Mouse (Mus musculus): ENCODE results near the gene Trim11.

Trim11 gene

DNA sequence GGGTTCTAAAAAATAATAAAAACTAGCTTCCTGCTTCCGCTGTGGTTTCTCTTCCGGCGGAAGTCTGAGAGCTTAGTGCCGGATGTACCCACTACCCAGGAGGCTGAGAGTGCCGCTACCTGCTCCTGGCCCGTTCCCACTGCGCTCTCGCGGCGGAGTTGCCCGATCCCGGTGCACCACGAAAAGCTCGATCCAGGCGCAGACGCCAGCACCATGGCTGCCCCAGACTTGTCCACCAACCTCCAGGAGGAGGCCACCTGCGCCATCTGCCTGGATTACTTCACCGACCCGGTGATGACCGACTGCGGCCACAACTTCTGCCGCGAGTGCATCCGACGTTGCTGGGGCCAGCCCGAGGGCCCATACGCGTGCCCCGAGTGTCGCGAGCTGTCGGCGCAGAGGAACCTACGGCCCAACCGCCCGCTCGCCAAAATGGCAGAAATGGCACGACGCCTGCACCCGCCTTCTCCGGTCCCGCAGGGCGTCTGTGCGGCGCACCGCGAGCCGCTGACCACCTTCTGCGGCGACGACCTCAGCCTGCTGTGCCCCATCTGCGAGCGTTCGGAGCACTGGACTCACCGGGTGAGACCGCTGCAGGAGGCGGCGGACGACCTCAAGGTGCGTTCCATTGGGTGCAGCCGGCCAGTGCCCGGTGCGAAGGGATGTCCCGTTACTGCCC is at the start of gene Trim11:
Trim11 (plus strand) TSS at position 67 of the 679 bp plus-strand sequence.
- CTCF ChIA-PET = interaction anchor here (0.7 to 1.1 kb wide), 2 partner anchors 17 to 24 kb away, joined by 3 read pairs; partner anchors contain the start of genes Hist3h2a and Trim17

DNA sequence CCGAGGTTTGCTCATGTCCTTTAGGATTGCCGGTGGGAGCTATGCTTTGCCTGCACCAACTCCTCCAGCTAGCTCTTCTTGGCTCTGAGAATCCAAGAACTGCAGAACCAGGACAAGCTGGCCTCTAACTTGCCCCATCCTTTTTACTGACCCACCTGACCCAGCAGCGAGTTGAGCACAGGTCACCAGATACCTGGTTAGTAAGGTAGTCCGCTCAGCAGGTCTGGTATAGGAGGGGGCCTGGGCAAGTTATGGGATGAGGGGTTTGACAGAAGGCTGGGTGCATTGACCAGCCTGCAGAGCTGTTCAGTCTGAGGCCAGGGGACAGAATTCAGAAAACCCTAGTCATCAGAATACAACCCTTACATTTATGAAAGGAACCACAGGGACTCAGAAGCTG is 48.8 kb upstream of the Trim11 start:
- CTCF ChIA-PET = interaction anchor here (0.6 to 0.9 kb wide), 4 partner anchors 19 to 233 kb away, joined by 3 read pairs; partner anchors contain the start of genes Hist3h2a, Hist3h2ba and Trim17

DNA sequence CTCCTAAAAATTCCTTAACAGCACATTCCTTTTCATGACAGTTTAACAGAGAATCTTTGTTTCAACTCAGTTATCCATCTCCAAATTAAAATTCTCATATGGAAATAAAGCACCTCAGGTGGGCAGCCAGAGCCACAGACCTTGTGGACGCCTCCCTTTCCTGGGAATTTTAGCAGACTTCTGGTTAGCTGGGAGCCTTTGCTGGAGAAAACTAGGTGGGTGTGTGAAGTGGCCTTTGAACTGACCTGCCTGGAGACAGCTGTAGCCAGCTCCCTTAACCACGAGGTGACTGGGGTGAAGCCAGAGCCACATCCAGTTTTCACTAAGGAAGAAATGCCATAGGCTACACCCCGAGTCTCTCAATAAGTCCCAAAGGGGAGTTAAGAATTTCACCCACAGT is 48.3 kb upstream of the Trim11 start:
- CTCF ChIA-PET = interaction anchor here (0.6 kb wide), 1 partner anchor 19 kb away, joined by 3 read pairs; the partner anchor contains the start of gene Hist3h2ba

DNA sequence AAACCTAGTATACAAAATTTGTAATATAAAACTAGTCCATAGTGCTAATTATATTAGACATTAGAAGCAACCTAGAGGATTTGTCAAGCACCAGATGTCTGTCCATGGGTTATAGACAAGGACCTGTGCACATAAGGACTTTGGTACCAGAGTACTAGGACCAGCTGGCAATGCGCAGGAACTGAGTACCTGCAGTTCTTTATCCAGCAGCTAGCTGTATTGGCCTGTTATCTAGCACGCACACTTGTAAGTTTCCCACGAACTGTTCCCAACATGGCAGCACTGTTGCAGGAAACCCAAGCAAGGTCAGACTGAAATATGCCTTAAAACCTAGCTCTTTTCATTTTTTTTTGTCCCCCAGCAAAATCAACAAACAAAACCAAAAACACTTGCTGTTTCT is 47.6 kb upstream of the Trim11 start:
- CTCF ChIA-PET = no interaction called here

DNA sequence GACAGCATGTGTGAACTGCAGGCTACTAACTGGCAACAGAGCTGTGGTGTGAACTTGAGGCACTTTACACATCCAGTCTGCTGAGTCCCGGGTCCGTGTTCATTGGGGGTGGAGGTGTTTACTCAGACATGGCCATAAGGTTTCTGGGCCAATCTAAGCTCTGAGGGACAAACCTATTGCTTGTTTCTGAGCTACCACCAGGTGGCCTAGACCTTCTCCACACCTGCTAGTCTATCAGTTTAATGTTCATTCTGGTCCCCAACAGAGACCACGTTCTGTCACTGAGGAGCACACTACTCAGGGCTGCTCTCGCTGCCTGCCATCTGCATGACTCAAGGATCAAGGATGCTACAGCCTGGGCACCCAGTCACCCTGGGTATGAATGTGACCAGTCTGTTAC is 46.3 kb upstream of the Trim11 start:
- CTCF ChIA-PET = no interaction called here

DNA sequence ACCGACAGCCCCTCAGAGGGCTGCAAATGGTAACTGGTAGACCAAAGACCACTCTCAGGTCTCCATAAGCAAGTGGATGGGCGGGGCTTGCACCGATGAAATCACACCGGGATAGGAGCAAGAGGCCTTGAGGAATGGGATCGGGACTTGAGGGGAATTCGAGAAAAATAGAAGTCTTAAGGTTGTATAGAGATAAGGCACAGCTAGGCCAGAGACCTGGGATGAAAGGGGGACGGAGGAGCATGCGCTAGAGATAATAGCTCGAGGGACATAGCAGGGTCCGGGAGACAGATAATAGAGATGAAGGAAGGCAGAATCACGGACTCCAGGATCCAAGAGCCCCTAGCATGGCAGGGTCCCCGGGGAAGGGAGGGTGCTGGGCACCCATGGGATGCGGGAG is 40.0 kb upstream of the Trim11 start:
- CTCF ChIA-PET = no interaction called here

DNA sequence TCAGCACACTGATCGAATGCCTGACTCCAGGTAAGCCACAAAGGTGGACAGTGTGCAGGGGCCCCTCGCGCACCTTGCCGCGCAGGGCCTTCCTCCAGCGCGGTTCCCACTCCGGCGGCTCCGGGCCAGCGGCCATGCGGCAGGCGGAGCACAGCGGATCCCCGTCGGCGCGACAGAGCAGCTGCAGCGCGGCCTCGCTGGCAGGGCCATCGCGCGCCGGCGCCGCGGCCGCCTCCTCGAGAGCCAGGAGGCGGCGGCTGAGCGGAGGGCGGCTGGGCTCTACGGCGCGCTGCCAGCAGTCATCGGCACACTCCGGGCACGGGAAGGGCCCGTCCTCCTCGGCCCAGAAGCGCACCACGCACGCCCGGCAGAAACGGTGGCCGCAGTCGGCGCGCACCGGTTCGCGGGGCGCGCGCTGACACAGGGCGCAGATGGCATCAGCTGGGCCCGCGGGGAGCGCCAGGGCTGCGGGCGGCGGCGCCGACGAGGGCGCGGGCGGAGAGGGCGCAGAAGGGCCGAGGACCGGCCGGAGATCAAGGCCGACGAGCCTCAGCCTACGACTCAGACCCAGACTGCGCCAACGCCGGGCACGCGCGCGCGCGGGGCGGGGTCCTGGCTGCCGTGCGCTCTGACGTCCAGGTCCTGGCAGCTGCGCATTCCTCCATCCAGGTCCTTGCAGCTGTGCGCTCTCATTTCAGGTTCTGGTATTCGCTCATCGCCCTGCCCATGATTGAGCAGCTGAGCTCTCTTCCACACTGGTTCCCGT is 39.4 kb upstream of the Trim11 start, which contains the start of gene Rnf187:
Rnf187 (minus strand) TSS at position 595 of the 766 bp plus-strand sequence.
- CTCF ChIA-PET = interaction anchor here (0.5 to 1.1 kb wide), 3 partner anchors 10 to 22 kb away, joined by 3 read pairs; partner anchors contain the start of gene Hist3h2ba

DNA sequence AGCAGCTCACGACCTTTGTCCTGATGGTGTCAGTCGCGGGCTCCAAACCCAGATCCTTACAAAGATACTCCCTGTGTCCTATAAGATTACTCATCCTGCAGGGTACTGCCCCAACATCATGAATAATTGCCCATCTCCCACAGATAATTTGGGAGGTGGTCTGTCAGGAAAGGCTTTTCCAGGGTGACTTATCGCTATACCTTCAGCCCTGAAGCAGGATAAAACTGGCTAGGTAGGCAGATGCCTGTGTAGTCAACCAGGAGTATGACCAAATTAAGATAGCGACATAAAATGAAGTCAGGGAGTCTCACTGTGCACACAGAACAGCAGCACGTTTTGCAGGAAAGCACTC is 38.8 kb upstream of the Trim11 start:
- CTCF ChIA-PET = interaction anchor here (0.5 to 1.1 kb wide), 3 partner anchors 10 to 22 kb away, joined by 3 read pairs; partner anchors contain the start of gene Hist3h2ba

DNA sequence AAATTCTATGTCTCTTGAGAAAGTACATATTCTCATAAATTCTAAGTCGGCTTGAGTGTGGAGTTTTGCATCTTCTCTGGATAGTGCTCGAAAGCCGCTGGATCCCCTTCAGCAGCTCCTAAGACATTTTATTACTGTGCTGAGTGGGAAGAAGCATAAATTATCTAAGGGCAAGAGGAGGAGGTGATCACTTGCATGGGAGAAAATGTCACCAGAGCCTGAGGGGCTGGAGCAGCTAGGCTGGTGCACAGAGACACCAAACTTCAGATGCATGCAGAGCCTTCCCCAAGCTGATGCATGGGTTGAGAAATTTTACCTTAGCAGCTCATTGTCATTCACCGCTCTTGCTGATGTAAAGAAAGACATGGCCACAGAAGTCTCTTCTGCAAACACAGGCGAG is 33.8 kb upstream of the Trim11 start:
- CTCF ChIA-PET = no interaction called here

DNA sequence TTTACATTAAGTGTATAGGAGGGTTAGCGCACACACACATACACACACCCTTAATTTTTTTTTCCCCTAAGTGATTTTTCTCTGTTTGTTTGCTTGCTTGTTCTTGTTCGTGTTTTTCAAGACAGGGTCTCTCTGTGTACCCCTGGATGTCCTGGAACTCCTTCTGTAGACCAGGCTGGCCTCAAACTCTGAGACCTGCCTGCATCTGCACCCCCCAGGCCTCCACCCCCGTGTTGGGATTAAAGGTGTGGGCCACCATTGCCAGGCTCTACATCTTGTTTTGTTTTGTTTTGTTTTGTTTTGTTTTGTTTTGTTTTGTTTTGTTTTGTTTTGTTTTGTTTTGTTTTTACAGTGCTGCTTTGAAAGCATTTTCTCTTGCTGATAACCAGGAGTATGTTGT is 30.6 kb upstream of the Trim11 start:
- CTCF ChIA-PET = interaction anchor here (0.6 to 1.0 kb wide), 2 partner anchors 19 to 100 kb away, joined by 3 read pairs; partner anchors contain the start of gene Gm12258

DNA sequence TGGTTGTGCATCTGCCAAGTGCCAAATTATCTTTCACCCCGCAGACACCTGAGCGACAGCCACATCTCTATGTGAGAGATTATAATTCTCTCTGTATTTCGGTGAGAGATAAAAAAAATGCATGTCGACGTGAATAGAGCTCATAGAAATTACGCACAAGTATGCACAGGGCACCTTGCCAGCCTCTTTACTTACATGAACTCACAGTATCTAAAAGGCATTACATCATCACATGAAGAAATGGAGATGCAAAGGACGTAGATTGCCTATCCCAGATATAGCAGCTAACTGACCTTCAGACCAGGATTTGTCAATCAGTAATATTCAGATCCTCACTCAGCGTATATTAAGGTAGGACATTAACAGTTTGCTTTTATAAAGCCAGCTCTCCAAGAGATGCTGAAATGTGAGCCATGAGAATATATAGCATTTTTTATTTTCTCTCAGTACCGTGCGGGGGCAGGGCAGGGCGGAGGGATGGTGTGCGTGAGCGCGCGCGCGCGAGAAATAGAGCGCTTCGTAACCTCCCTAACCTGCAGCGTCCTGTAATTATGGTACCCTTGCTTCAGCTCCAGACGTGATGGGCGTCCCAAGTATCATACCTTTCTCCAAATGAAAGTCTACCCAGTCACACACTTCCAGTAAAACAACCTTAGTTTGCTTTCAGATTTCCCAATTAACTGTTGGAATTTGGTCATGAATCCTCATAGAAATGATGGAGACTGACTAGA is 29.9 kb upstream of the Trim11 start:
- CTCF ChIA-PET = interaction anchor here (0.6 to 1.0 kb wide), 2 partner anchors 19 to 101 kb away, joined by 3 read pairs; partner anchors contain the start of gene Gm12258

DNA sequence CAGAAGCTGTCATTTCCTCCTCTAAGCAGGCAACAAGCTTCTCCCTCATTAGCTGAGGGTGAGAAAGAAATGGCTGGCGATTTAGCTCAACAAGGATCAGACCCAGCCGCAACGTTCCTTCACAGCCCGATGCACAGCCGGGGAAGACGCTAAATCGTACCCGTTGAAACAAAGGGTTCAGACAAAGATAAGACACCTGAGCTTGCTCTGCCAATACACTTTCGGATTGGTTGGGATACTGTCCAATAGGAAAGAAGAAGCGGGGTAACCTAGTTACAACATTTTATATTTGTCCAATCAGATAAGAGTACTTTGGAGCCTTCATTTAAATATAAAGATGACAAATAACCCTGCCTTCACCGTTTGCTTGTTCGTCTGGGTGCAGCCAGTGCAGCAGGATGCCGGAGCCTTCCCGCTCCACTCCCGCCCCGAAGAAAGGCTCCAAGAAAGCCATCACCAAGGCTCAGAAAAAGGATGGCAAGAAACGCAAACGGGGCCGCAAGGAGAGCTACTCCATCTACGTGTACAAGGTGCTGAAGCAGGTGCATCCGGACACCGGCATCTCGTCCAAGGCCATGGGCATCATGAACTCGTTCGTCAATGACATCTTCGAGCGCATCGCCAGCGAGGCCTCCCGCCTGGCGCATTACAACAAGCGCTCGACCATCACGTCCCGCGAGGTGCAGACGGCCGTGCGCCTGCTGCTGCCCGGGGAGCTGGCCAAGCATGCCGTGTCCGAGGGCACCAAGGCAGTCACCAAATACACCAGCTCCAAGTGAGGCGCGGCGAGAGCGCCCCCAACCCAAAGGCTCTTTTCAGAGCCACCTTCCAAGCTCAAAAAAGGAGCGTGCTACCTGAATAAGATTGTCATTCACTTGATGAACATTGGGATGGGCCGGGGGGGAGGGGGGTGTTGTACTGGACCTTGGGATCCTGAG is 29.1 kb upstream of the Trim11 start, which contains the start of gene Hist3h2ba:
Hist3h2ba (plus strand) TSS at position 379 of the 938 bp plus-strand sequence.
- CTCF ChIA-PET = interaction anchor here (0.6 to 1.0 kb wide), 5 partner anchors 10 to 43 kb away, joined by 3 to 6 read pairs (median 3); partner anchors contain the start of gene Rnf187

DNA sequence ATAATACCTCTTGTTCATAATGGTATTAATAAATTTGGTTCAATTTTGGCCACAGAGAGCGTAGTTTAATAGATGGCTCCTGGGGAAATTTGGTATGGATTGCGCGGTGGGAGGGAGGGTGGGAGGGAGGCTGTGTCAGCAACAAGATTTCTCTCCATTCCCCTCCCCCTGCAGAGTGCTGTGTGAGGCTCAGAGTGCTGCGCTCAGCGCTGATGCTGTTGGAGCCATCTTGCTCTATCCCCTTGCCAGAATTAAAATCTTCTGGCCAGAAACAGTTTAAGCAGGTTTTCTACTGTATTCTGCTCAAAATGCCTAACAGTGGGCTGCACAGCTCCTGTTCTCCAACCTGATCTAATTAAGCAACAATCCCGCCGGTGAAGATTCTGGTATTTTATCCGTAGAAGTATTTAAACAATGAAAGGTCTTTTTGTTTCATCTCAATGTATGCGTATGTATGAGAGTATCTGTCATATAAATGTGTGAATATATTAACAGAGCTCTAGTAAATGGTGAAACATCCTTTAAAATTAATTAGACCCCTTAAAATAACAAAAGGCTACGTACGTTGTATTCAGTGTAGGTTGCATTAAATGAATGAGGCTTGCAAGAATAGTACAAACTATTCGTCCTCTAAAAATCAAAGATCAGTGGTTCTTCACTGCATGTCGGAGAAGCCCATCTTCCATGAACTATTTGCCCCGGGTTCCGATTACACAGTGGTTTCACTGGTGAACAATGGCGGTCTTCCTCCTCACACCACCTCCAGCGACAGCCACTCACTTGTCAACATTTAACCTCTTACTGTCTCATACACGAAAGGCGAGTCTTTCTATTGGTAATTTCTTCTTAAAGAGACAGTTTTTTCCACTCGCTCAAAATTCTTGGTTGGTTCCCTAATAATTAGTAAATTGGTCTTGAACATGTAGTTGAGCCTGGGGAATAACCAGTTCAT is 28.1 kb upstream of the Trim11 start:
- CTCF ChIA-PET = interaction anchor here (0.6 kb wide), 3 partner anchors 10 to 42 kb away, joined by 3 to 6 read pairs (median 5); no protein-coding TSS in a partner anchor

DNA sequence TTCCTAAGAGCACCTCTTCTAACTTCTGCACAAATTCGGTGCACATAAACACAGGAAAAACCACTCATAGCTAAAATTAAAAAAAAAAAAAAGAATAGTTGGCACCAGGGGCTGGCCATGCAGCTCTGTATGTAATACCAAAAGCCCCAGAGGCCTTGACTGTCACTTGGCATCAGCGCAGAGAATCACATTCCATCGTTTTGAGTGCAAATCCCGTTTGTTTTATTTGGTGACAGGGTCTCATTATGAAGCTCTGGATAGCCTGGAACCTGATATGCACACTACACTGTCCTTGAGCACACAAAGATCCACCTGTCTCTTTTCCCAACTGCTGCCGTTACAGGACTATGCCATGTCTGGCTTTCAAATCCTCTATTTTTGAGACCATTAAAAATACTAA is 26.7 kb upstream of the Trim11 start:
- CTCF ChIA-PET = no interaction called here

DNA sequence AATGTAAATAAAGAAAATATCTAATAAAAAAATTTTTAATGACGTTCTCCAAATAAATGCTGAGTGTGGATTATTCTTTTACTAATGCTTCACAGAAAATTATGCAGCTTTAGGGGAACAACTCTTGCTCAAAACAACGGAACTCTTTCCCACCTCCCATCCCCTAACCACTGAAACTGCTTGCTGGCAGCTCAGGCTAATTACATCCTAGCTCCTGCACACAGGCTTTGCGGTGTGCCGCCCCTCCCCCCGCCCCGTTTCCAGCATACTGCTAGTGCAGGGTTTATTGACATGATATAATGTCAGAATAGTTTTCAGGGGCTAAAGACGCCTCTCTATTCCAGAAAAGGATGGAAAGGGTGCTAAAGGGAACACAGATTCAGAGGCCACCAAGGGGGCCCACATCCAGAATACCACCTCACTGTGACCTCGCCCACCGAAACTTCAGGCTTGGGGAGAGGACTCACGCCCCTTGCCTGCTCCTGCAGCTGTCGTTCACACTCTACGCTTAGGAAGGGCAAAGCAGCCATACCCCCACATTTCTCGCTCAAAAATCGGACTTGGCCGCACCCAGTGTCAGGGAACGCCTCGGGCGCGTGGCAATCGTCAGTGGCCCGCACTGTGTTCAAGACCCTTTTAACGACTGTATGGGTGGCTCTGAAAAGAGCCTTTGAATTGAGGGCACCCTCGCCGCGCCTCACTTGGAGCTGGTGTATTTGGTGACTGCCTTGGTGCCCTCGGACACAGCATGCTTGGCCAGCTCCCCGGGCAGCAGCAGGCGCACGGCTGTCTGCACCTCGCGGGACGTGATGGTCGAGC is 24.3 kb upstream of the Trim11 start:
- CTCF ChIA-PET = interaction anchor here (1.0 kb wide), 1 partner anchor 25 kb away, joined by 3 read pairs; no protein-coding TSS in a partner anchor

DNA sequence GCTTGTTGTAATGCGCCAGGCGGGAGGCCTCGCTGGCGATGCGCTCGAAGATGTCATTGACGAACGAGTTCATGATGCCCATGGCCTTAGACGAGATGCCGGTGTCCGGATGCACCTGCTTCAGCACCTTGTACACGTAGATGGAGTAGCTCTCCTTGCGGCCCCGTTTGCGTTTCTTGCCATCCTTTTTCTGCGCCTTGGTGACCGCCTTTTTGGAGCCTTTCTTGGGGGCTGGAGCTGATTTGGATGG is 23.8 kb upstream of the Trim11 start:
- CTCF ChIA-PET = interaction anchor here (0.6 to 1.0 kb wide), 3 partner anchors 24 to 30 kb away, joined by 3 to 8 read pairs (median 3); partner anchors contain the start of gene Trim11

DNA sequence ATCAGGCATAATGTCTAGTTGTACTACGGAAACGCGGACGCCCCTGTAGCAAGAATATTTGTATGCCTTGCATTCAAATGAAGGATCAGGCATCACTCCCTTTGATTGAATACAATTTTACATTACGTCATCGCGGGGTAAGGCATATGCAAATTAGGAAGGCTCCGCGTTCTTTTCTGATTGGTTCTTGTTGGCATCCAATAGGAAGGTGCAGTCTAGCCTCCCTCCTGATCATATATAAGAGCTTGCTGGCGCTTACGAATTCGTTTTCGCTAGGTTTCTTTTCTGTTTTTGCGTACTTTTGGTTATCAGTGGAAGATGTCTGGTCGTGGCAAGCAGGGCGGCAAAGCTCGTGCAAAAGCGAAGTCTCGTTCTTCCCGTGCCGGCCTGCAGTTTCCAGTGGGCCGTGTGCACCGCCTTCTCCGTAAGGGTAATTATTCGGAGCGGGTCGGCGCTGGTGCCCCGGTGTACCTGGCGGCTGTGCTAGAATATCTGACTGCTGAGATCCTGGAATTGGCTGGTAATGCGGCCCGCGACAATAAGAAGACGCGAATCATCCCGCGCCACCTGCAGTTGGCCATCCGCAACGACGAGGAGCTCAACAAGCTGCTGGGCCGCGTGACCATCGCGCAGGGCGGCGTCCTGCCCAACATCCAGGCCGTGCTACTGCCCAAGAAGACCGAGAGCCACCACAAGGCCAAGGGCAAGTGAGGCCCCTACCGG is 23.3 kb upstream of the Trim11 start, which contains the start of the genes Hist3h2a and Trim17:
Hist3h2a (plus strand) TSS at position 266 of the 723 bp plus-strand sequence.
Trim17 (plus strand) TSS at position 266 of the 723 bp plus-strand sequence.
- CTCF ChIA-PET = interaction anchor here (0.6 to 1.0 kb wide), 4 partner anchors 20 to 29 kb away, joined by 3 to 8 read pairs (median 3); partner anchors contain the start of gene Trim11
